Mouse (Mus musculus) cerebellum, adult (tissue): ENCODE data around the gene Spag9.
"Not testable (repeated sequence)": the region's sequence is repeated elsewhere in the genome, so short reads cannot be mapped to it uniquely, and the experiment has no call there.

ENCODE experiments used
- ATAC-seq: cut with Nextera tagmentation; 2 replicates; pipeline ENCODE4 v1.9.2; 2017; ENCODE audit warnings: mild to moderate bottlenecking, moderate library complexity, mixed read lengths; ENCODE audit not compliant: insufficient number of reproducible peaks, low FRiP score, low TSS enrichment

The Spag9 gene

GRCm38 (mm10) chr11:93984619-93985018 lies 11.3 kb upstream of the Spag9 start:
- ATAC-seq = no peak

GRCm38 (mm10) chr11:93985265-93985664 lies 10.6 kb upstream of the Spag9 start:
- no peak for ATAC-seq

- no peak for ATAC-seq
These were observed 9.6 kb upstream of the Spag9 start for GRCm38 (mm10) chr11:93986298-93986697.

GRCm38 (mm10) chr11:93987026-93987425 lies 8.9 kb upstream of the Spag9 start:
- no peak for ATAC-seq

- no peak for ATAC-seq
These were observed 8.1 kb upstream of the Spag9 start for GRCm38 (mm10) chr11:93987625-93988327.

DNA sequence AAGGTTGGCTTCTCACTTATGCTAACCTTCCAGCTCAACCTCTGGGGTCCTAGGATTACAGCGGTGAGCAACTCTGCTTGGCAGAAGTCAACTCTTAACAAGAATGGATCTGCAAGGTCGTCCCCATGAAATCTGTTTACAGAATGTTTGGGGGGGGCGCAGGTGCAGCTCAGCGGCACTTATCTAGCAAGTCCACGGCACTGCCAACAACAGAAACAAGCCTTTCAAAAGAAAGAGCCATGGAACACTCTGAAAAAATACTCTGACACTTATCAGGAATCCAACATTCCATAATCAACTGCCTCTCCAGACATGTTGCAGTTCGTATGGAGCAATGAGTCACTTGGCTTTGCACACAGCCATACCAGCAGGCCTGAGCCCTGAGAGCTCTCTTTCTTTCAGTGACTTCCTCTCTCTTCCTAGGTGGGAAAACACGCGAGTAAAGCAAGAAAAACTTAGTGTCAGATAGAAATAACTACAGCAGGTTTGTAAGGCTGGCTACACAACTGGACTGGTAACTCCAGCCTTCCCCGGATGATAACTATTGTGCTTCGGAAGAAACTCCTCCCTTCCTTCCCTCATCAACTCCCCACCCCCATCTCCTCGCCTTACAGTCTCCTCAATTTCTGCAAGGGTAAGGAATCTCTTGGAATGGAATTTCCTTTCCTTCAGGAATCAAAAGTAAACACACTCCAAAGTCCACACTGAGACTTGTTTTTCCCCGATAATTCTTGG lies 7.4 kb upstream of the Spag9 start:
- ATAC-seq = no peak

- ATAC-seq = no peak
These were observed 1.4 kb upstream of the Spag9 start for GRCm38 (mm10) chr11:93994531-93994930.

DNA sequence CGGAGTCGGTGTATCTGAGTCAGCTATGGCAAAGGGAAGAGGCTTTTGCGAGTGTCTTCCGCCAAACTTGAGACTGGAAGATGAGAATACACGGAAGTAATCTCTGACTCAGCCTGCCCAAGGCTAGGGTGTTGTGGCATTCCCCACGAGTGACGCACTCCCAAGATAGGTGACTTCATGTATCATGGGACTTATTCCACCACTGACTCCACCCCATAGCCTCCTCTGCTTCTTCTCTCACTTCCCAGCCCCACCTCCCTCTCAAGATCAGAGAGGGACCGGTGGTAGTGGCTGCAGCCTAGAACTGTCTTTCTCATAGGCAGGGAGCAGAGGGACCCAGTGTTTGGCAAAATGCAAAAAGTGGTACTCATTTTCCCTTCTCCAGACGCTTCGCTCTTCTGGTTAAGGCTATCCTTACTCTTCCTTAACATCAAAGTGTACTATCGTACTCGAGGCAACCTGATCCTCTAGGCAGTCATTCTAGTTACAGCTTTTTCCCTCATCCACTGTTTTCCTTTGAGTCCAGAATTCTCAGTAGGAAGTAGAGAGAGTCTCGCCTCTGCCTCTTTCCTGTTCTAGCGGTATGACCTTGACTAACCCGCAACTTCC lies 676 bp upstream of the Spag9 start:
- peak; percentile 70 for ATAC-seq

- peak; percentile 59 for ATAC-seq
These were observed 632 bp downstream of the Spag9 start for GRCm38 (mm10) chr11:93996306-93997140.

DNA sequence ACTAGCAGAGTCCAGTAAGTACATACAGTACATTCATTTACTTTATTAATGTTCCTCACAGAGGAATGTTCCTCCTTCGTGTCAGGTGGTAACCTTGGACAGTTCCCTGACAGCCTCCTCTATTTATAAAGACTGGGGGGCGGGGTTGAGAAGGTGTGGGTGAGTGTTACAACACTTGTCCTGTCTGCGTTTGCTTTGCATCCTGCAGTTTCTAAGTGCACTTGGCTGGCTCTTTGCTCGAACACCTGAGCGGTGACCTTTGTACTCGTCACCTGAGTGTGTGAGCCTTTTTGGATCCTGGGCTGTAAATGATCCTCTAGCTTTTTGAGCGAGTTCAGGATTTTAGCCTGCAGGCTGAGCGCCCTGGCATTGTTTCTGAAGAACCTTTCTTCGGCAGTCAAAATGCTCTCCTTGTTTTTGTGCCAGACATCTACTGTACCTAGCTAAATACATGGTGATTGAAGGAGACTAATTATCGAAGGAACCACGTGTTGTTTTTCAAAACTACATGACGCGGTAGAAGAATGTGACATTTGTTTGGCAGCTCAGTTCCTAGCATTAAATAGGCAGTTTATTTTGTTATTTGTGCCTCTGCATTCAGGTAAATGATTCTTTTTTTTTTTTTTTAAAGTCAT lies 1.4 kb downstream of the Spag9 start:
- no peak for ATAC-seq

GRCm38 (mm10) chr11:93999276-93999675 lies 3.4 kb downstream of the Spag9 start:
- no peak for ATAC-seq

DNA sequence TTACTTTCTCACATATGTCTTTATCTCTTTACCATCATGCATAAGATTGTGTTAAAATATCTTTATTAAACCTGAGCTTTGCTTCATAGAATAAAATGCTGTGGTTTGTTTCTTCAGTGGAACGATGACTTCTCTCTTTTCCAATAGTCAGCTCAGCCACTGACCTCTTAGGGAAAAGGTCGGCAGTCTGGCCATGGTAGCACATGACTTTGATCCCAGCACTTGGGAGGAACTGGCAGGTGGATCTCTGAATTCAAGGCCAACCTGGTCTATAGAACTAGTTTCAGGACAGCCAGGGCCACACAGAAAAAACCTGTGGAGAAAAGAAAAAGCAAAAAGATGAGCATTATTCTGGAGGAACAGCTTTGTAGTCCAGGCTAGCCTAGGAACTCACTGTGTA lies 7.5 kb downstream of the Spag9 start:
- ATAC-seq = no peak

- no peak for ATAC-seq
These were observed 23.2 kb downstream of the Spag9 start for GRCm38 (mm10) chr11:94019091-94019490.

DNA sequence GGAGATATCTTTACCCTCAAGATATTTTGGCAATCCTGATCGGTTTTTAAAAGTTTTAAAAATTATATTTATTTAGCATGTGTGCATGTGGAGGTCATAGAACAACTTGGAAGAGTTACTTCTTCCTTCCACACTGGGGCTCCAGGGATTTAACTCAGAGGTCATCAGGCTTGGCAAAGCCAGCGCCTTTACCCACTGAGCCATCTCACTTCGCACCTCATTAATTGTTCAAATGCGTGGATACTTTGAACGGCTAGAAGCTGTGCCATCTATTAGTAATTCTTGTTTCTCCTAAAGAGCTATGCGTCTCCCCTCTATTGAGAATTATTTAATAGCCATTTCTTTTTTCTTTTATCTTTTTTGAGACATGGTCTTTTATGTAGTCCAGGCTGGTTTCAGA lies 24.5 kb downstream of the Spag9 start:
- ATAC-seq = no peak

DNA sequence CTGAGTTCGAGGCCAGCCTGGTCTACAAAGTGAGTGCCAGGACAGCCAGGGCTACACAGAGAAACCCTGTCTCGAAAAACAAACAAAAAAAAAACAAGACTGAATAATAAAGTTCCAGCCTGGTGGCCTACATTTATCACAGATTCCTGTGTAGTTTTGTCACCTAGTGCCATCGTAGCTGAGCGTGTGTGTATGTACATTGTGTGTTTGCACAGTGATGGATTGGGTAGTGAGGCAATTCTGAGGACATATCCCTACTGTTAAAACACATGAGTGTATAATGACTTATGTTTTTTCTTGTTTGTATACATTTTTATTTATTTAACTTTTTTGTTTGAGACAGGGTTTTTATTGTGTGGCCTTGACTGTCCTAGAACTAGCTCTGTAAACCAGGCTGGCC lies 30.4 kb downstream of the Spag9 start:
- ATAC-seq = no peak

DNA sequence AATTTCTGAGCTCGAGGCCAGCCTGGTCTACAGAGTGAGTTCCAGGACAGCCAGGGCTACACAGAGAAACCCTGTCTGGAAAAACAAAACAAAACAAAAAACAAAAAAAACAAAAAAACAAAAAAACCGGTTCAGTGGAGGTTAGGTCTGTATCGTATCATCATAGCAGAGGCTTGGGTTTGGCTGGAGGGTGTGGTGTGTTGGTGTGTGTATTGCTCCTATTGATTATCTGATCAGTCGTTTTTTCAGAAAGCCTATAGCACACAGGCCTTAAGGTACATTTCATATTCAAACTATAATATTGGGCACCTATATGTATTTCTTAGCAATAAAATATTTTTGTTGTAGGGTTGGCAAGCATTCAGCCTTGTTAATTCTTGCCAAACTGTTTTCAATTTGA lies 36.2 kb downstream of the Spag9 start:
- ATAC-seq = no peak

DNA sequence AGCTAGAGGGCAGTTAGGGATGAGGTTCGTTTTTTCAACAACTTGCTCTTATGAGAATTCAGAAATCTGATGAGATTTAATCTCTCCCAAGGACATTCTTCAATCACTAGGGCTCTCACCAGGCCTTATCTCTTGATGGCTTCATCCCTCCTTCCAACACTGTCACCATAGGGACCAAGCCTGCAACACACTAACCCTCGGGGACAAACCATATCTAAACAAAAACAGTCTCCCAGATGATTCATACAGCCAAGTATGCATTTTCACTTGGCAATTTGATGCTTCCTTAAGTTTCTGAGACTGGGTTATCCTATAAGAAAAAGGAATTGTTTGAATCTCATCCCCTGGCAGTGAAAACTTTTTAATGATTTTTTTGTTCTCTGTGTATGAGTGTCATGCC lies 37.1 kb downstream of the Spag9 start:
- no peak for ATAC-seq

GRCm38 (mm10) chr11:94035974-94036373 lies 40.1 kb downstream of the Spag9 start:
- no peak for ATAC-seq

GRCm38 (mm10) chr11:94041475-94041874 lies 45.6 kb downstream of the Spag9 start:
- no peak for ATAC-seq

GRCm38 (mm10) chr11:94042301-94042700 lies 46.4 kb downstream of the Spag9 start:
- ATAC-seq = not testable (repeated sequence)
